Mouse (Mus musculus): ENCODE results near the gene Prkd1. TPM values are rescaled to one million over a fixed set of nuclear protein-coding genes. Genes with fewer than 3 reads are reported as not detected.

Prkd1 gene
- total and polyA plus RNA-seq, 3 experiments: not detected

GRCm38 (mm10) chr12:50588137-50588761, 60.6 kb downstream of the Prkd1 start:
- no peak overlapping the region for H3K27ac ChIP-seq (ENCODE audit: insufficient read depth, low read depth)
- no peak overlapping the region for H3K9ac ChIP-seq (ENCODE audit: insufficient read depth, low read depth)
- dilution Hi-C loops (cut with MboI; ENCODE audit: extremely low pct_ligation_motif_present, extremely low pct_unique_long_range_greater_than_20kb, low sequenced_read_pairs) (no loop called here), in situ Hi-C loops (cut with MboI; ENCODE audit: low pct_ligation_motif_present, low pct_unique_long_range_greater_than_20kb, low sequenced_read_pairs) (no loop called here)
- peaks cover 27% of the 10 kb centered on the region for H3K9me3 ChIP-seq (replicated peaks; ENCODE audit: low read length)
- no peaks in the 10 kb centered on the region for H3K36me3 ChIP-seq (replicated peaks in 1 of 2; ENCODE audit: control insufficient read depth in 1 of 2, insufficient read depth in 1 of 2, low read length in 1 of 2)
- H3K4me1 ChIP-seq (ENCODE audit: control insufficient read depth in 1 of 2, insufficient read depth in 2 of 2): no peaks in the 10 kb centered on the region
- H3K79me2 ChIP-seq (replicated peaks; ENCODE audit: control insufficient read depth, extremely low read depth, insufficient read depth, poor library complexity, severe bottlenecking): no peaks in the 10 kb centered on the region
- no peak overlapping the region for H3K4me3 ChIP-seq (replicated peaks in 1 of 3; ENCODE audit: low read depth in 2 of 3, low read length in 2 of 3, poor library complexity in 1 of 3)
- no peaks in the 10 kb centered on the region for H3K27me3 ChIP-seq (replicated peaks)
- no peak for TF ChIP-seq NRF1 (IDR thresholded peaks at IDR 0.05; ENCODE audit: low read depth, low read length)
- TF ChIP-seq MAZ (IDR thresholded peaks at IDR 0.05; ENCODE audit: low read depth, low read length): no peak
- no peak for TF ChIP-seq TBP (conservative IDR thresholded peaks at IDR 0.05; ENCODE audit: low read depth, low read length)
- DNase-seq (ENCODE audit: extremely low read depth): no peak
- no peak overlapping the region for H3K4me2 ChIP-seq (ENCODE audit: insufficient read depth, low read depth, poor library complexity, severe bottlenecking)

GRCm38 (mm10) chr12:50565198-50565597, 83.7 kb downstream of the Prkd1 start:
- dilution Hi-C loops (cut with MboI; ENCODE audit: extremely low pct_ligation_motif_present, extremely low pct_unique_long_range_greater_than_20kb, low sequenced_read_pairs): no loop called here
- TF ChIP-seq USF1 (IDR thresholded peaks at IDR 0.05; ENCODE audit: low read depth, low read length) (no peak), E2F4 (IDR thresholded peaks at IDR 0.05; ENCODE audit: insufficient replicate concordance, low read depth, low read length) (no peak), CHD1 (IDR thresholded peaks at IDR 0.05; ENCODE audit: low read depth, low read length) (no peak), POLR2AphosphoS2 (IDR thresholded peaks at IDR 0.05; ENCODE audit: low read depth, low read length) (no peak), JUND (conservative IDR thresholded peaks at IDR 0.05; ENCODE audit: low read depth, low read length) (no peak), KAT2A (IDR thresholded peaks at IDR 0.05; ENCODE audit: insufficient replicate concordance, low read length) (no peak), MEF2A (IDR thresholded peaks at IDR 0.05; ENCODE audit: borderline replicate concordance, low read depth, low read length) (no peak), CHD2 (IDR thresholded peaks at IDR 0.05; ENCODE audit: low read length) (no peak), NRF1 (IDR thresholded peaks at IDR 0.05; ENCODE audit: low read depth, low read length) (no peak), MYC (IDR thresholded peaks at IDR 0.05; ENCODE audit: low read depth, low read length) (no peak), IRF4 (IDR thresholded peaks at IDR 0.05; ENCODE audit: low read depth, low read length) (no peak)
- no peaks in the 10 kb centered on the region for H3K27me3 ChIP-seq (replicated peaks)

GRCm38 (mm10) chr12:50560536-50560935, 88.4 kb downstream of the Prkd1 start:
- Histone ChIP-seq H3K36me3 (replicated peaks in 1 of 2; ENCODE audit: control insufficient read depth in 1 of 2, insufficient read depth in 1 of 2, low read length in 1 of 2) (no peaks in the 10 kb centered on the region), H3K27me3 (replicated peaks) (no peaks in the 10 kb centered on the region), H3K4me3 (replicated peaks in 1 of 3; ENCODE audit: low read depth in 2 of 3, low read length in 2 of 3, poor library complexity in 1 of 3) (no peak overlapping the region), H3K79me2 (replicated peaks; ENCODE audit: control insufficient read depth, extremely low read depth, insufficient read depth, poor library complexity, severe bottlenecking) (no peaks in the 10 kb centered on the region), H3K9ac (ENCODE audit: insufficient read depth, low read depth) (no peak overlapping the region), H3K27ac (ENCODE audit: insufficient read depth, low read depth) (no peak overlapping the region), H3K4me1 (ENCODE audit: control insufficient read depth in 1 of 2, insufficient read depth in 2 of 2) (no peaks in the 10 kb centered on the region), H3K9me3 (replicated peaks; ENCODE audit: low read length) (peaks cover 53% of the 10 kb centered on the region), H3K4me2 (ENCODE audit: insufficient read depth, low read depth, poor library complexity, severe bottlenecking) (no peak overlapping the region)
- DNase-seq (ENCODE audit: extremely low read depth): no peak
- dilution Hi-C loops (cut with MboI; ENCODE audit: extremely low pct_ligation_motif_present, extremely low pct_unique_long_range_greater_than_20kb, low sequenced_read_pairs): no loop called here
- in situ Hi-C loops (cut with MboI; ENCODE audit: low pct_ligation_motif_present, low pct_unique_long_range_greater_than_20kb, low sequenced_read_pairs): no loop called here
- TF ChIP-seq MEF2A (IDR thresholded peaks at IDR 0.05; ENCODE audit: borderline replicate concordance, low read depth, low read length) (no peak), POLR2A (IDR thresholded peaks at IDR 0.05; ENCODE audit: low read depth, low read length) (no peak), JUN (IDR thresholded peaks at IDR 0.05; ENCODE audit: insufficient read depth, low read depth, low read length) (no peak), MYC (IDR thresholded peaks at IDR 0.05; ENCODE audit: low read depth, low read length) (no peak), ZMIZ1 (IDR thresholded peaks at IDR 0.05; ENCODE audit: low read depth, low read length) (no peak), MAZ (IDR thresholded peaks at IDR 0.05; ENCODE audit: low read depth, low read length) (no peak), JUND (conservative IDR thresholded peaks at IDR 0.05; ENCODE audit: low read depth, low read length) (no peak), E2F4 (IDR thresholded peaks at IDR 0.05; ENCODE audit: insufficient replicate concordance, low read depth, low read length) (no peak), MAFK (IDR thresholded peaks at IDR 0.05; ENCODE audit: insufficient replicate concordance, low read length) (no peak), USF2 (conservative IDR thresholded peaks at IDR 0.05; ENCODE audit: low read depth, low read length) (no peak), HCFC1 (IDR thresholded peaks at IDR 0.05; ENCODE audit: low read depth, low read length) (no peak), RCOR1 (conservative IDR thresholded peaks at IDR 0.05; ENCODE audit: low read depth, low read length) (no peak)

More at GRCm38 (mm10) chr12:50565198-50565597, 83.7 kb downstream of the Prkd1 start:
- in situ Hi-C loops (cut with MboI; ENCODE audit: low pct_ligation_motif_present, low pct_unique_long_range_greater_than_20kb, low sequenced_read_pairs): no loop called here
- H3K36me3 ChIP-seq (replicated peaks in 1 of 2; ENCODE audit: control insufficient read depth in 1 of 2, insufficient read depth in 1 of 2, low read length in 1 of 2): no peaks in the 10 kb centered on the region
- H3K9ac ChIP-seq (ENCODE audit: insufficient read depth, low read depth): no peak overlapping the region
- H3K4me3 ChIP-seq (replicated peaks in 1 of 3; ENCODE audit: low read depth in 2 of 3, low read length in 2 of 3, poor library complexity in 1 of 3): no peak overlapping the region
- no peaks in the 10 kb centered on the region for H3K79me2 ChIP-seq (replicated peaks; ENCODE audit: control insufficient read depth, extremely low read depth, insufficient read depth, poor library complexity, severe bottlenecking)
- no peak for DNase-seq (ENCODE audit: extremely low read depth)
- H3K4me1 ChIP-seq (ENCODE audit: control insufficient read depth in 1 of 2, insufficient read depth in 2 of 2): no peaks in the 10 kb centered on the region
- H3K9me3 ChIP-seq (replicated peaks; ENCODE audit: low read length): peaks cover 37% of the 10 kb centered on the region
- H3K4me2 ChIP-seq (ENCODE audit: insufficient read depth, low read depth, poor library complexity, severe bottlenecking): no peak overlapping the region
- no peak overlapping the region for H3K27ac ChIP-seq (ENCODE audit: insufficient read depth, low read depth)

Measured in CH12.LX (cell line).